ENCODE assay signal across 24 mouse cellular contexts in genomic region chr16:30721223-30721622, GRCm38 (mm10).
DNase-seq lines count a peak whose midpoint lies in the region; ATAC-seq and TF ChIP-seq lines count a peak whose summit lies in the region.
"Had no signal": no experiment of that assay in that cellular context is flagged by ENCODE, and none has a peak within 500 bp of the region (broad histone marks: within the 10 kb centered on the region; RNA-seq: fewer than 3 reads in every experiment).

No protein-coding gene starts in this region.

- no peak for ATAC-seq in liver, postnatal 0 days
- ATAC-seq in lung, embryonic 16.5 days (ENCODE audit: low read depth), result peak; percentile 55
- ATAC-seq: forebrain, embryonic 16.5 days; Patski had no signal

- H3K4me3 ChIP-seq in liver, adult 2 months (ENCODE audit: insufficient read depth, low read depth, low read length), result no peak overlapping the region
- H3K4me3 ChIP-seq in liver, postnatal 0 days (ENCODE audit: low read depth, low read length), result no peak overlapping the region
- no peak overlapping the region for H3K4me3 ChIP-seq in lung, embryonic 16.5 days (ENCODE audit: low read length)
- no peak overlapping the region for H3K4me3 ChIP-seq in limb, embryonic 10.5 days
- no peak overlapping the region for H3K4me3 ChIP-seq in cerebellum, adult 2 months (replicated peaks; ENCODE audit: insufficient read depth, low read depth, low read length)
- H3K4me3 ChIP-seq: embryonic facial prominence, embryonic 10.5 days; embryonic facial prominence, embryonic 13.5 days; erythroblast, embryonic 14.5 days; forebrain, embryonic 12.5 days; heart, embryonic 10.5 days; hindbrain, embryonic 12.5 days; hindbrain, embryonic 15.5 days had no signal

- TF ChIP-seq EP300 in liver, postnatal 0 days (IDR thresholded peaks at IDR 0.05; ENCODE audit: low read depth), result no peak

- H3K36me3 ChIP-seq in liver, adult 2 months (ENCODE audit: control insufficient read depth, insufficient read depth, low read length), result no peaks in the 10 kb centered on the region
- no peaks in the 10 kb centered on the region for H3K36me3 ChIP-seq in liver, postnatal 0 days (replicated peaks; ENCODE audit: insufficient read depth, low read length)
- no peaks in the 10 kb centered on the region for H3K36me3 ChIP-seq in lung, embryonic 16.5 days (ENCODE audit: control insufficient read depth, insufficient read depth, low read length)
- no peaks in the 10 kb centered on the region for H3K36me3 ChIP-seq in limb, embryonic 10.5 days
- H3K36me3 ChIP-seq: embryonic facial prominence, embryonic 10.5 days; embryonic facial prominence, embryonic 13.5 days; forebrain, embryonic 12.5 days; heart, embryonic 10.5 days; hindbrain, embryonic 12.5 days; hindbrain, embryonic 15.5 days had no signal

- TF ChIP-seq CTCF in liver, adult 2 months (IDR thresholded peaks at IDR 0.05; ENCODE audit: low read depth, low read length), result no peak
- TF ChIP-seq CTCF in liver, postnatal 0 days (IDR thresholded peaks at IDR 0.05; ENCODE audit: low read depth), result no peak
- no peak for TF ChIP-seq CTCF in cerebellum, adult 2 months (IDR thresholded peaks at IDR 0.05; ENCODE audit: borderline replicate concordance, insufficient read depth, low read depth, low read length)

- no peaks in the 10 kb centered on the region for H3K9me3 ChIP-seq in liver, postnatal 0 days (ENCODE audit: low read length)
- no peaks in the 10 kb centered on the region for H3K9me3 ChIP-seq in lung, embryonic 16.5 days (ENCODE audit: control insufficient read depth, low read length)
- H3K9me3 ChIP-seq in limb, embryonic 10.5 days (replicated peaks), result no peaks in the 10 kb centered on the region
- H3K9me3 ChIP-seq: embryonic facial prominence, embryonic 10.5 days; embryonic facial prominence, embryonic 13.5 days; forebrain, embryonic 12.5 days; heart, embryonic 10.5 days; hindbrain, embryonic 12.5 days; hindbrain, embryonic 15.5 days had no signal

- no peaks in the 10 kb centered on the region for H3K79me2 ChIP-seq in liver, adult 2 months (ENCODE audit: control insufficient read depth, insufficient read depth, low read length)

- 0 out of 2 replicates have a peak, but pooled peaks cover 5% of the 10 kb centered on the region for H3K27me3 ChIP-seq in liver, adult 2 months (ENCODE audit: control insufficient read depth, insufficient read depth, low read length)
- H3K27me3 ChIP-seq in liver, postnatal 0 days (ENCODE audit: insufficient read depth, low read length), result no peaks in the 10 kb centered on the region
- H3K27me3 ChIP-seq in lung, embryonic 16.5 days (ENCODE audit: control insufficient read depth, insufficient read depth, low read depth, low read length), result no peaks in the 10 kb centered on the region
- no peaks in the 10 kb centered on the region for H3K27me3 ChIP-seq in limb, embryonic 10.5 days (ENCODE audit: low read depth, poor library complexity, severe bottlenecking)
- no peaks in the 10 kb centered on the region; the same call in 1 of the 2 replicates for H3K27me3 ChIP-seq in cerebellum, adult 2 months (ENCODE audit: control insufficient read depth, insufficient read depth, low read length)
- H3K27me3 ChIP-seq: embryonic facial prominence, embryonic 13.5 days; forebrain, embryonic 12.5 days; hindbrain, embryonic 12.5 days; hindbrain, embryonic 15.5 days; Patski had no signal

- no peak for TF ChIP-seq POLR2A in liver, adult 2 months (IDR thresholded peaks at IDR 0.05; ENCODE audit: extremely low read depth, insufficient read depth, low read length)
- no peak for TF ChIP-seq POLR2A in cerebellum, adult 2 months (IDR thresholded peaks at IDR 0.05; ENCODE audit: borderline replicate concordance, insufficient read depth, low read length)

- peaks cover 2% of the 10 kb centered on the region; the same call in 1 of the 2 replicates for H3K4me1 ChIP-seq in liver, adult 2 months (ENCODE audit: control insufficient read depth, insufficient read depth, low read length)
- H3K4me1 ChIP-seq in liver, postnatal 0 days (ENCODE audit: insufficient read depth), result no peaks in the 10 kb centered on the region
- H3K4me1 ChIP-seq in lung, embryonic 16.5 days (replicated peaks; ENCODE audit: control insufficient read depth, insufficient read depth, low read length), result peaks cover 8% of the 10 kb centered on the region
- peaks cover 50% of the 10 kb centered on the region for H3K4me1 ChIP-seq in limb, embryonic 10.5 days
- H3K4me1 ChIP-seq in cerebellum, adult 2 months (ENCODE audit: control insufficient read depth, insufficient read depth, low read length), result no peaks in the 10 kb centered on the region
- H3K4me1 ChIP-seq: forebrain, embryonic 12.5 days; heart, embryonic 10.5 days; hindbrain, embryonic 12.5 days; hindbrain, embryonic 15.5 days had no signal

- no peak overlapping the region for H3K4me2 ChIP-seq in liver, postnatal 0 days (ENCODE audit: low read depth, low read length)
- no peak overlapping the region for H3K4me2 ChIP-seq in lung, embryonic 16.5 days (ENCODE audit: low read depth, low read length)
- H3K4me2 ChIP-seq: embryonic facial prominence, embryonic 13.5 days; forebrain, embryonic 12.5 days; hindbrain, embryonic 12.5 days; hindbrain, embryonic 15.5 days had no signal

- no peak overlapping the region for H3K9ac ChIP-seq in liver, adult 2 months (ENCODE audit: low read depth, low read length)
- no peak overlapping the region for H3K9ac ChIP-seq in liver, postnatal 0 days (replicated peaks)
- no peak overlapping the region for H3K9ac ChIP-seq in lung, embryonic 16.5 days (ENCODE audit: low read length)
- H3K9ac ChIP-seq: embryonic facial prominence, embryonic 13.5 days; forebrain, embryonic 12.5 days; hindbrain, embryonic 12.5 days; hindbrain, embryonic 15.5 days had no signal

- peak; percentile 51 for DNase-seq in liver, adult 2 months (ENCODE audit: extremely low read depth, low read depth, low spot score)
- DNase-seq in liver, postnatal 0 days, result no peak
- no peak for DNase-seq in lung, adult 18-20 months
- DNase-seq in NIH3T3 (ENCODE audit: low read depth), result peak; percentile 74
- DNase-seq in limb, embryonic 10.5 days (ENCODE audit: low spot score), result no peak
- no peak for DNase-seq in cerebellum, adult 2 months
- DNase-seq: adrenal gland, adult 2 months; adrenal gland, postnatal 14 days; cerebellum, adult 11 months; cerebellum, adult 8-10 months; cerebellum, postnatal 10 days; cerebellum, postnatal 36 days; gastrocnemius, postnatal 14 days; heart, adult 18-20 months had no signal

- no peak overlapping the region for H3K27ac ChIP-seq in liver, adult 2 months (replicated peaks; ENCODE audit: insufficient read depth, low read depth, low read length)
- H3K27ac ChIP-seq in liver, postnatal 0 days (ENCODE audit: low read depth), result no peak overlapping the region
- H3K27ac ChIP-seq in lung, embryonic 16.5 days (ENCODE audit: low read length), result peak overlapping the region; percentile 10; the same call in 1 of the 2 replicates
- H3K27ac ChIP-seq in limb, embryonic 10.5 days, result peak overlapping the region; percentile 42; the same call in 1 of the 2 replicates
- no peak overlapping the region for H3K27ac ChIP-seq in cerebellum, adult 2 months (ENCODE audit: insufficient read depth, low read length)
- H3K27ac ChIP-seq: embryonic facial prominence, embryonic 10.5 days; embryonic facial prominence, embryonic 13.5 days; forebrain, embryonic 12.5 days; heart, embryonic 10.5 days; hindbrain, embryonic 12.5 days; hindbrain, embryonic 15.5 days had no signal

Comparison
In these comparisons a context has a peak if more than half of its experiments do, and no peak if none do; other contexts are left out.
1. DNase-seq: peak in liver, adult 2 months (single experiment) and NIH3T3 (single experiment); none in liver, postnatal 0 days (single experiment), lung, adult 18-20 months (0 of 2), limb, embryonic 10.5 days (single experiment) and cerebellum, adult 2 months (0 of 2).
2. H3K27ac ChIP-seq: peak in lung, embryonic 16.5 days (single experiment) and limb, embryonic 10.5 days (single experiment); none in liver, adult 2 months (single experiment), liver, postnatal 0 days (single experiment) and cerebellum, adult 2 months (single experiment).